8 mouse cellular contexts compared by ENCODE assay signal in the genomic region with DNA sequence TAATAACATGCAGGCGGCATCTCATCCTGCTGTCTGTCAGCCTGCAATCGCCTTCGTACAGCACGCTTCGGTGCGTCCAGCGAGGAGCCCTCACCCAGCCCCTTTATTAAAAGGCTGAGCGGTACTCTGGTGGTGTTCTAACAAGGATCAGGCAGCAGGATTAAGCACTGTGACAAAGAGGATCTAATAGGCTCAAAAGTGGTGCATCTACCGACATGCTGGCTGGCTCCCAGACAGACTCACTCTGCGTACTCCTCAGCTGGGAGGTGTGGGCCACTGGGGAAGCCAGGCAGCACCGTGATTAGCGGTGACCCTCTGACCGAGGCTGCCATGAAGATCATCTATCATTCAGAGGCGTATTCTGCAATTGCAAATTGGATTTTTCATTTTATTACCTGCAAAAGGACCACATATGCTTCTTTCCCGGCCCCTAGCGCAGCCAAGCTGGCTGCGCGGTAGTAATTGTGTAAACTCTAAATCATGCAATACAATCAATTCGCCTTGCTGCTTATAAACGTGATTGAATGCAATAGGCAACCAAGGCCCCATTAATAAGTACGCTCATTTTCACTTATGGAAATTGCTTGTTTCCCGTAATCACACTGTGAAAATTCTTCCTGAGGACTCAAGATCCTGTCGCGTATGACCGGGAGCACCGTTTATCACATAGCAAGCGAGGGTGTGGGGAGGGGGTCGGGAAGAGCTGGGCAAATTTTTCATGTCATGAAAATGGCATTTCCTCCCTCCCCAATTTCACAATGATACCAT.
DNase-seq lines count a peak whose midpoint lies in the region; ATAC-seq and TF ChIP-seq lines count a peak whose summit lies in the region.

No protein-coding gene starts in this region.

- peak; percentile 20 to 21 for DNase-seq in kidney, postnatal 4 days
- DNase-seq in kidney, postnatal 10 days = no peak
- DNase-seq in forebrain, embryonic 10.5 days (ENCODE audit: extremely low spot score, low spot score) = peak; percentile 37
- no peak for DNase-seq in left cerebral cortex, adult 18-20 months (ENCODE audit: low spot score in 2 of 2)
- DNase-seq in left cerebral cortex, adult 2 months (ENCODE audit: extremely low spot score in 1 of 2, low spot score in 2 of 2) = no peak
- no peak for DNase-seq in layer of hippocampus, postnatal 14 days (ENCODE audit: low spot score in 2 of 2)

- peak overlapping the region; percentile 19; the same call in 1 of the 2 replicates for H3K4me2 ChIP-seq in limb, embryonic 13.5 days (replicated peaks)
- peak overlapping the region; percentile 57 for H3K4me2 ChIP-seq in neural tube, embryonic 15.5 days

- H3K36me3 ChIP-seq in forebrain, embryonic 10.5 days (replicated peaks) = no peaks in the 10 kb centered on the region
- H3K36me3 ChIP-seq in limb, embryonic 13.5 days = no peaks in the 10 kb centered on the region
- no peaks in the 10 kb centered on the region for H3K36me3 ChIP-seq in neural tube, embryonic 15.5 days

- WGBS in forebrain, embryonic 10.5 days = 60% methylated on average over 28 of the region's 28 CpGs
- WGBS in limb, embryonic 13.5 days = 55% methylated on average over 28 of the region's 28 CpGs
- 18% methylated on average over 28 of the region's 28 CpGs for WGBS in neural tube, embryonic 15.5 days

- intact Hi-C loops in left cerebral cortex, adult 2 months (cut with DNase I) = no loop called here

- no peak for TF ChIP-seq CTCF in left cerebral cortex, adult 2 months (IDR thresholded peaks at IDR 0.05)

- no peaks in the 10 kb centered on the region for H3K9me3 ChIP-seq in forebrain, embryonic 10.5 days
- no peaks in the 10 kb centered on the region for H3K9me3 ChIP-seq in limb, embryonic 13.5 days
- no peaks in the 10 kb centered on the region for H3K9me3 ChIP-seq in neural tube, embryonic 15.5 days (replicated peaks)

- H3K27ac ChIP-seq in forebrain, embryonic 10.5 days = no peak overlapping the region
- H3K27ac ChIP-seq in limb, embryonic 13.5 days = no peak overlapping the region
- peak overlapping the region; percentile 75 for H3K27ac ChIP-seq in neural tube, embryonic 15.5 days (replicated peaks)
- H3K27ac ChIP-seq in left cerebral cortex, adult 2 months = no peak overlapping the region

- H3K4me1 ChIP-seq in forebrain, embryonic 10.5 days = peaks cover 21% of the 10 kb centered on the region
- peaks cover 14% of the 10 kb centered on the region; the same call in 1 of the 2 replicates for H3K4me1 ChIP-seq in limb, embryonic 13.5 days
- H3K4me1 ChIP-seq in neural tube, embryonic 15.5 days = peaks cover 42% of the 10 kb centered on the region

- peaks cover 9% of the 10 kb centered on the region; the same call in 1 of the 2 replicates for H3K27me3 ChIP-seq in forebrain, embryonic 10.5 days (ENCODE audit: poor library complexity, severe bottlenecking)
- H3K27me3 ChIP-seq in limb, embryonic 13.5 days = no peaks in the 10 kb centered on the region
- H3K27me3 ChIP-seq in neural tube, embryonic 15.5 days (replicated peaks) = no peaks in the 10 kb centered on the region

- H3K4me3 ChIP-seq in forebrain, embryonic 10.5 days = peak overlapping the region; percentile 15; the same call in 1 of the 2 replicates
- no peak overlapping the region for H3K4me3 ChIP-seq in limb, embryonic 13.5 days
- H3K4me3 ChIP-seq in neural tube, embryonic 15.5 days (replicated peaks) = peak overlapping the region; percentile 28
- H3K4me3 ChIP-seq in left cerebral cortex, adult 2 months = no peak overlapping the region

- no peak overlapping the region for H3K9ac ChIP-seq in limb, embryonic 13.5 days
- 0 out of 2 replicates have a peak overlapping the region, but pooled peaks have one; percentile 8 for H3K9ac ChIP-seq in neural tube, embryonic 15.5 days (replicated peaks)

- ATAC-seq in limb, embryonic 13.5 days (ENCODE audit: low FRiP score, low read depth) = 0 out of 2 replicates have a peak, but pooled peaks have one; percentile 28
- peak; percentile 83 for ATAC-seq in neural tube, embryonic 15.5 days (ENCODE audit: low FRiP score)

Comparison
In these comparisons a context has a peak if more than half of its experiments do, and no peak if none do; other contexts are left out.
1. DNase-seq: peak in kidney, postnatal 4 days (2 of 2) and forebrain, embryonic 10.5 days (single experiment); none in kidney, postnatal 10 days (single experiment), left cerebral cortex, adult 18-20 months (0 of 2), left cerebral cortex, adult 2 months (0 of 2) and layer of hippocampus, postnatal 14 days (0 of 2).
2. H3K4me3 ChIP-seq: peak in forebrain, embryonic 10.5 days (single experiment) and neural tube, embryonic 15.5 days (single experiment); none in limb, embryonic 13.5 days (single experiment) and left cerebral cortex, adult 2 months (single experiment).